Mouse (Mus musculus): ENCODE data around the gene Zfp872. TPM values are rescaled to one million over a fixed set of nuclear protein-coding genes. Genes with fewer than 3 reads are reported as not detected.

Gene Zfp872
- total and polyA plus RNA-seq, 3 experiments = 0.09 to 0.10 TPM; not detected in 1

DNA sequence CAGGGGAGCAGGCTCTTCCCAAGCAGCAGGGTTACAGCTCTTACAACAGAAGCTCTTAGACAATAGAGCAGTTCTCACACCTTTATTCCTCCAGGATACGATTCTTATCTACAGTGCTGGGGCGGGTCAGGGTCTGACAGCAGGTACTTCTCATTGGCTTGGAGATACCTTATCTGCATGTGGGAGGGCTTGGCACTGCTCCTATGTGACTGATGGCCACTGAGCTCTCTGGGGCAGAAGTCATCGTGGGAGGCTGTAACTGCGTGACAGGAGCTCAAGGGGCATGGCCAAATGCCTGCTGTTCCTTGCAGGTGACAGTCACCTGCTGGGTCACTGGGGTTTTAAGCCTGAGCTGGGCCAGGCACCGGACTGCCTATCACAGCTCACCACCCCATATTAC, 8.5 kb downstream of the Zfp872 start:
- intact Hi-C loops (cut with DNase I) = no loop called here
- no peaks in the 10 kb centered on the region for H3K36me3 ChIP-seq (ENCODE audit: control insufficient read depth, insufficient read depth, low read length)
- DNase-seq = no peak
- no peak overlapping the region for H3K27ac ChIP-seq
- H3K27me3 ChIP-seq (ENCODE audit: control insufficient read depth, insufficient read depth, low read length) = no peaks in the 10 kb centered on the region
- WGBS = 36% methylated on average over 5 of the region's 5 CpGs
- H3K4me3 ChIP-seq = no peak overlapping the region
- no peaks in the 10 kb centered on the region for H3K79me2 ChIP-seq (replicated peaks; ENCODE audit: control insufficient read depth, insufficient read depth, low read length)
- no peak overlapping the region for H3K9ac ChIP-seq (ENCODE audit: low read depth, low read length)
- TF ChIP-seq CTCF (IDR thresholded peaks at IDR 0.05) (no peak), POLR2A (IDR thresholded peaks at IDR 0.05; ENCODE audit: insufficient read depth, low read depth, low read length) (no peak), EP300 (IDR thresholded peaks at IDR 0.05; ENCODE audit: insufficient read depth, low read depth, low read length) (no peak)
- H3K4me1 ChIP-seq (ENCODE audit: control insufficient read depth, insufficient read depth, low read length) = no peaks in the 10 kb centered on the region

DNA sequence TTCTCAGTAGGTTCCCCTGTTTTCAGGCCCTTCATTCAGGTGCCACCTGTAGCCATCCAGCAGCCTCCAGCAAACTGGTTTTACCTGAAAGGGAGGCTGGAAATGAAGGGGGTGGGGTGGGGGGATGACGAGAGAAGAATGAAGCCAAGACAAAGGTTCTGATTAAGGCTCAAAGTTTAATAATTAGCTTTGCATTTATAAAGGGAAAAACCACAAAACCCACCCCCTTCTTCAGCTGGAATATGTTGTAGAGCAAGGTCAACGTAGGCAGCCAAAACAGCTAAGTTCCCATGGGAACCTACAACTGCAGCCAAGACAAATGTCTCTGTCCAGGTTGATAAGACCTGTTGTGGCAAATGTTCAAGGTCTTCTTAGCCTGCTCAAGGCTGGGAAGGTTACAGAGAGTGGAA, 25.9 kb downstream of the Zfp872 start:
- 20% methylated on average over 2 of the region's 2 CpGs for whole genome bisulfite sequencing
- no peaks in the 10 kb centered on the region for H3K4me1 ChIP-seq (ENCODE audit: control insufficient read depth, insufficient read depth, low read length)
- no peaks in the 10 kb centered on the region for H3K79me2 ChIP-seq (replicated peaks; ENCODE audit: control insufficient read depth, insufficient read depth, low read length)
- no peak overlapping the region for H3K4me3 ChIP-seq
- no peak for TF ChIP-seq CTCF (IDR thresholded peaks at IDR 0.05)
- no peak for TF ChIP-seq EP300 (IDR thresholded peaks at IDR 0.05; ENCODE audit: insufficient read depth, low read depth, low read length)
- H3K36me3 ChIP-seq (ENCODE audit: control insufficient read depth, insufficient read depth, low read length) = no peaks in the 10 kb centered on the region
- intact Hi-C loops (cut with DNase I) = no loop called here
- peak overlapping the region; percentile 9; the same call in 1 of the 2 replicates for H3K27ac ChIP-seq
- no peaks in the 10 kb centered on the region for H3K27me3 ChIP-seq (ENCODE audit: control insufficient read depth, insufficient read depth, low read length)
- DNase-seq = peak in 1 of 2 experiments; percentile 48
- H3K9ac ChIP-seq (ENCODE audit: low read depth, low read length) = no peak overlapping the region

DNA sequence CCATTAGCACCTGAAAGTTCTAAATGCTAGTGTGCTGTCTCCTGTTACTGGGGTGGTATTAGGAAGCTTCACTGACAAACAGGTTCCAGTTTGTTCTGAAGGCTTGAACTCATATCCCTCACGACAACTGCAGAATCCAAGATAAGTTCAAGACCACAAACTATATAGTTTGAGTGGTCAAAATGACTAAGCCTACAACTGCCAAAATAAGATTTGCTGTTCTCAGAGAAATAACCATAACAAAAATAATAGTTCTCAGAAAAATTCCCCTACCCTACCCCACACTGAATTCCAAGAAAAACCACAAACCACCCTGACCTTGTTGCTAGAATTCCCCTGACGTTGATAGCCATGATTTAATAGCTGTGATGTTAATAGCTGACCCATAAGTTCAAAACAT, 26.7 kb downstream of the Zfp872 start:
- no peak overlapping the region for H3K4me3 ChIP-seq
- TF ChIP-seq POLR2A (IDR thresholded peaks at IDR 0.05; ENCODE audit: insufficient read depth, low read depth, low read length) (no peak), CTCF (IDR thresholded peaks at IDR 0.05) (no peak), EP300 (IDR thresholded peaks at IDR 0.05; ENCODE audit: insufficient read depth, low read depth, low read length) (no peak)
- no peak overlapping the region for H3K27ac ChIP-seq
- H3K79me2 ChIP-seq (replicated peaks; ENCODE audit: control insufficient read depth, insufficient read depth, low read length) = no peaks in the 10 kb centered on the region
- H3K36me3 ChIP-seq (ENCODE audit: control insufficient read depth, insufficient read depth, low read length) = no peaks in the 10 kb centered on the region
- H3K9ac ChIP-seq (ENCODE audit: low read depth, low read length) = no peak overlapping the region
- no peak for DNase-seq
- intact Hi-C loops (cut with DNase I) = no loop called here
- no peaks in the 10 kb centered on the region for H3K27me3 ChIP-seq (ENCODE audit: control insufficient read depth, insufficient read depth, low read length)
- no peaks in the 10 kb centered on the region for H3K4me1 ChIP-seq (ENCODE audit: control insufficient read depth, insufficient read depth, low read length)
- 84% methylated on average over 2 of the region's 2 CpGs for WGBS

DNA sequence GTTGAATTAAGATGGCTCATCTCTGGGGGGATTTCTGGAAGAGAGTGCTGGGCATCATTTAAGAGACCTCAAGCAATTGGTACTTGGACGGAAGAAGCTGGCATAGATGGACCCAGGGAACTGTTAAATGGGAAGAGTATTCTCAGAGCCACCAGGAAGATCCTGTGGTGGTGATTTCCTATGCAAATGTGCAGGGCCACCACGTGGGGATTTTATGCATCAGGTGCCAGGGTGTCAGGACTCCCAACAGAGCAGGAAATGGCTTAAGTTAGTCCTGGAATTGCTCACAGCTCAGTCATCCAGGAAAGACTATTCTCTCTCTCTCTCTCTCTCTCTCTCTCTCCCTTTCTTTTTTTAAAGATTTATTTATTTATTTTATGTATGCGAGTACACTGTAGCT, 28.8 kb downstream of the Zfp872 start:
- intact Hi-C loops (cut with DNase I) = no loop called here
- DNase-seq = no peak
- TF ChIP-seq POLR2A (IDR thresholded peaks at IDR 0.05; ENCODE audit: insufficient read depth, low read depth, low read length) = no peak
- TF ChIP-seq EP300 (IDR thresholded peaks at IDR 0.05; ENCODE audit: insufficient read depth, low read depth, low read length) = no peak
- no peak for TF ChIP-seq CTCF (IDR thresholded peaks at IDR 0.05)
- Histone ChIP-seq H3K36me3 (ENCODE audit: control insufficient read depth, insufficient read depth, low read length) (no peaks in the 10 kb centered on the region), H3K27me3 (ENCODE audit: control insufficient read depth, insufficient read depth, low read length) (no peaks in the 10 kb centered on the region), H3K79me2 (replicated peaks; ENCODE audit: control insufficient read depth, insufficient read depth, low read length) (no peaks in the 10 kb centered on the region), H3K27ac (no peak overlapping the region), H3K4me3 (no peak overlapping the region), H3K4me1 (ENCODE audit: control insufficient read depth, insufficient read depth, low read length) (no peaks in the 10 kb centered on the region), H3K9ac (ENCODE audit: low read depth, low read length) (no peak overlapping the region)
- WGBS = 53% methylated on average over 3 of the region's 3 CpGs

DNA sequence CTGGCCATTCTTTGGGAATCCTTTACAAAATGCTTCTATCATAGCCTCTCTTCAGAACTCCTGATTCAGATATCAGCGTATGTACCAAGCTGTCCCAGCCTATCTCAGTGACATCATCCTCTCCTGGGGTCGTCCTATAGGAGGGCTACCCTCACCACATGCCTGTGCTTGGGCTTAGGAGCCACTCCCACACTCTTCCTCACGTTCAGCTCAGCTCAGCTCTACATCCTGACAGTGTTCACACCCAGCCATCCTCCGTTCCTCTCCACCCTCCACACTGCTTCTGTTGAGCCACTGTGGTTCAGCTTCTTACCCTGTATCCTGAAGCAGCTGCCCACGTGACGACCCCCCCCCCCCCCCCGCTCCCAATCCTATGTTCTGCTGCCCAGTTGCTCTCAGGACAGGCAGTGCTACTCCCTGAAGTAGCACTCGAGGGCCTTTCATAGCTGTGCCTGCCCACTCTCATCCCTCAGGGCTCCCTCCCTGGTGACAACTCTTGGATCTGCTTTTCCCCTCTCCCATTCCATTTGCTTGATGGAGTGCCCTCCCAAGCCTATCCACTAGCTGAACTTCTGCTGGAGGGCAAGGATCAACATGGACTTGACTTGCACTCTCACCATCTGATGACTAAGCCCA, 30.1 kb downstream of the Zfp872 start:
- TF ChIP-seq CTCF (IDR thresholded peaks at IDR 0.05) = no peak
- DNase-seq = no peak

DNA sequence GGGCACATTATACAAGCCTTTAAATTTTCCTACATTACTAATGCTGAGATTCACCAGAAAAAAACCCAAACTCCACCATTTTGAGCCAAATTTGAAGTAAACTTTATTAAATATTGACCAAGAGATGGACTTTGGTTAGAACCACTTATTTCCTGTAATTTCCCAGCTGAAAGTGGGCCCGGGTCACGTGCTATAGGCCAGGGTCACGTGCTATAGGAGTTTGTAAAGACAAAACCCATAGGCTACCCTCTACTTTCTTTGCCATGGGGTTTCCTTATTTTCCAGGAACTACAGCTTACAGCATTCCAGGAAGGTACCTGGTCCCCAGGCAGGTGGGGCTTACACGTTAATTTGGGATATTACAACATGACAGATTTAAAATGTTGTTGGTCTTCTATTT, 36.2 kb downstream of the Zfp872 start:
- H3K27ac ChIP-seq = no peak overlapping the region
- intact Hi-C loops (cut with DNase I) = loop anchor here (2.0 to 10.0 kb wide), 2 partner anchors 67 to 149 kb away; partner anchors contain the start of genes Gm49318, Pigyl and Zfp653
- 96% methylated on average over 4 of the region's 4 CpGs for WGBS
- H3K9ac ChIP-seq (ENCODE audit: low read depth, low read length) = no peak overlapping the region
- no peaks in the 10 kb centered on the region for H3K27me3 ChIP-seq (ENCODE audit: control insufficient read depth, insufficient read depth, low read length)
- DNase-seq = no peak
- H3K36me3 ChIP-seq (ENCODE audit: control insufficient read depth, insufficient read depth, low read length) = no peaks in the 10 kb centered on the region
- H3K4me1 ChIP-seq (ENCODE audit: control insufficient read depth, insufficient read depth, low read length) = peaks cover 2% of the 10 kb centered on the region
- H3K4me3 ChIP-seq = no peak overlapping the region
- H3K79me2 ChIP-seq (replicated peaks; ENCODE audit: control insufficient read depth, insufficient read depth, low read length) = 0 out of 2 replicates have a peak, but pooled peaks cover under 1% of the 10 kb centered on the region
- TF ChIP-seq POLR2A (IDR thresholded peaks at IDR 0.05; ENCODE audit: insufficient read depth, low read depth, low read length) (no peak), CTCF (IDR thresholded peaks at IDR 0.05) (no peak), EP300 (IDR thresholded peaks at IDR 0.05; ENCODE audit: insufficient read depth, low read depth, low read length) (no peak)

More for the DNA sequence above, 30.1 kb downstream of the Zfp872 start:
- Histone ChIP-seq H3K36me3 (ENCODE audit: control insufficient read depth, insufficient read depth, low read length) (no peaks in the 10 kb centered on the region), H3K4me3 (no peak overlapping the region), H3K4me1 (ENCODE audit: control insufficient read depth, insufficient read depth, low read length) (no peaks in the 10 kb centered on the region), H3K9ac (ENCODE audit: low read depth, low read length) (no peak overlapping the region), H3K79me2 (replicated peaks; ENCODE audit: control insufficient read depth, insufficient read depth, low read length) (no peaks in the 10 kb centered on the region), H3K27me3 (ENCODE audit: control insufficient read depth, insufficient read depth, low read length) (no peaks in the 10 kb centered on the region), H3K27ac (no peak overlapping the region)
- intact Hi-C loops (cut with DNase I) = no loop called here
- WGBS = 29% methylated on average over 7 of the region's 8 CpGs
